Mouse (Mus musculus) ES-E14 (cell line): ENCODE measurements at regions not wholly inside any gene's neighbourhood (a gene's known extent, or its start where the extent isn't known, plus 50 kb on each side); places are given as distances from the start of the nearest gene placed in this dataset.

Source experiments
- DNase-seq: peaks from one replicate; pipeline ENCODE4 v3.0.0-alpha.2; 2013; ENCODE audit warnings: low read depth, low spot score
- H3K27ac ChIP-seq: 2 replicates; pipeline ENCODE4 v1.5.1; 2012; ENCODE audit warnings: low read depth, mild to moderate bottlenecking, low read length, moderate library complexity, mixed read lengths; ENCODE audit not compliant: poor library complexity, insufficient read depth, severe bottlenecking
- H3K36me3 ChIP-seq: 2 replicates; pipeline ENCODE4 v1.6.1; 2012; ENCODE audit warnings: mild to moderate bottlenecking, low read length, moderate library complexity, mixed read lengths; ENCODE audit not compliant: control insufficient read depth, poor library complexity, insufficient read depth, severe bottlenecking
- H3K4me1 ChIP-seq, 2 experiments: fragments of 150-350 bp in 1 of 2; sonication (generic) in 1 of 2; 2 replicates each; pipeline ENCODE4 v1.6.1; 2012; ENCODE audit warnings: low read length in 2 of 2, mild to moderate bottlenecking in 1 of 2, mixed read lengths in 1 of 2; ENCODE audit not compliant: control insufficient read depth in 2 of 2, insufficient read depth in 2 of 2, poor library complexity in 1 of 2
- H3K4me3 ChIP-seq, 2 experiments: fragments of 150-350 bp in 1 of 2; sonication (generic) in 1 of 2; 2 replicates each; pipeline ENCODE4 v1.5.1; 2012; ENCODE audit warnings: low read length in 2 of 2, low read depth in 1 of 2, mild to moderate bottlenecking in 1 of 2, mixed read lengths in 1 of 2; ENCODE audit not compliant: insufficient read depth in 1 of 2, poor library complexity in 1 of 2, severe bottlenecking in 1 of 2
- H3K9ac ChIP-seq: 2 replicates; pipeline ENCODE4 v1.6.1; 2012; ENCODE audit warnings: low read depth, mild to moderate bottlenecking, low read length, mixed read lengths; ENCODE audit not compliant: poor library complexity, insufficient read depth, severe bottlenecking
- H3K9me3 ChIP-seq: fragments of 150-350 bp; sonication (generic); 2 replicates; pipeline ENCODE4 v1.6.1; 2012; ENCODE audit warnings: low read depth, mild to moderate bottlenecking, low read length; ENCODE audit not compliant: control insufficient read depth, insufficient read depth
- CHD2 ChIP-seq: IDR thresholded peaks from 2 replicates; pipeline ENCODE4 v1.6.1; 2014; ENCODE audit warnings: mild to moderate bottlenecking, low read depth, low read length, inconsistent platforms
- HCFC1 ChIP-seq: IDR thresholded peaks from 2 replicates; pipeline ENCODE4 v1.6.1; 2012; ENCODE audit warnings: low read length, inconsistent platforms, borderline replicate concordance; ENCODE audit not compliant: insufficient read depth
- MAFK ChIP-seq: IDR thresholded peaks from 2 replicates; pipeline ENCODE4 v1.6.1; 2014; ENCODE audit warnings: mild to moderate bottlenecking, low read depth, low read length, inconsistent platforms; ENCODE audit not compliant: insufficient read depth
- ZC3H11A ChIP-seq: IDR thresholded peaks from 2 replicates; pipeline ENCODE4 v1.6.1; 2012; ENCODE audit warnings: low read depth, mild to moderate bottlenecking, inconsistent platforms, low read length, borderline replicate concordance
- ZNF384 ChIP-seq: IDR thresholded peaks from 2 replicates; pipeline ENCODE4 v1.6.1; 2012; ENCODE audit warnings: low read depth, low read length, inconsistent platforms
- in situ Hi-C, 2 experiments: fragments of 600-800 bp; cut with MboI; formaldehyde crosslinking; loops; one replicate each; pipeline ENCODE4 v1.15.1; 2025; ENCODE audit warnings: low sequenced_read_pairs in 2 of 2, inconsistent platforms in 1 of 2; ENCODE audit not compliant: unreplicated experiment in 2 of 2

DNA sequence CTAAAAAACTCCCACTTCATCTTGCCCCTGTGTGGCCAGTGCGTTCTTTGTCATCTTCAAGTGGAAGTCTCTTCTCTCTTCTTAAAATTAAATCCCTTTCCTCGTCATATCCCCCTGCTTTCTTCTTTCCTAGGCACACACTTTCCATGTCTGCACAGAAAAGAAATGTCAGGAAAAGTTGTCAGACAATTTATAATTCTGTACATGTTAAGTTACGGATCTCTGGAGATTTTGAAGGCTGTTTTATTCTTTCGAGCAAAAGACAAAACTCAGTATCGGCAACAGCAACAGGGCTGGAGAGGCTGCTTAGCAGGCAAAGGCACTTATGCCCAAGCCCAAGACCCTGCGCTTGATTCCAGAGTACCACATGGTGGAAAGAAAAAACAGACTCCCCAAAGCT lies 790.1 kb upstream of the Car8 start:
- Histone ChIP-seq H3K4me3 (no peak overlapping the region), H3K9me3 (no peaks in the 10 kb centered on the region), H3K9ac (no peak overlapping the region), H3K36me3 (no peaks in the 10 kb centered on the region), H3K4me1 (peaks cover 0 to 3% of the 10 kb centered on the region in 2 experiments; a peak in 2 of 4 replicates), H3K27ac (no peak overlapping the region)
- no peak for TF ChIP-seq ZNF384
- no peak for TF ChIP-seq ZC3H11A
- no peak for DNase-seq
- in situ Hi-C loops, result no loop called here

DNA sequence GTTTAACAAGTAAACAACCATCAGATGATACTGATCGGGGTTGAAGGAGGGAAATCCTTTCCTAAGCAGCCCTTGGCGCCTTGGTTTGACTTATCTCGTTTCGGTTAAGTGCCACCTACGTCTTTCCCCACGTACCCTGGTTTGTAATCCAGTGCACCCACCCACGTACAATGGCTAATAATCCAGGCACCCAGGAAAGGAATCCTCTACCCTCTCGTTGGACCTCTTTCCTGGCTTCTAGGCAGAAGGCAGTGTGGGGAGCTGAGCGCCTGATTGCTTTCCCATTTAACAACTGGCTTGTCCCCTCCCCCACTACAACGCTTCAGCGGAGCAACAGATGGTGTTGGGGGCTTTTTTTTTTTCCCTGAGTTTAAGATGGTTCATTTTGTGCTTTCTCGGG lies 789.6 kb upstream of the Car8 start:
- Histone ChIP-seq H3K9me3 (no peaks in the 10 kb centered on the region), H3K27ac (no peak overlapping the region), H3K9ac (no peak overlapping the region), H3K4me3 (no peak overlapping the region; a peak in 1 of 4 replicates), H3K4me1 (peaks cover 0 to 2% of the 10 kb centered on the region in 2 experiments; a peak in 2 of 4 replicates), H3K36me3 (no peaks in the 10 kb centered on the region)
- no peak for DNase-seq
- peak; percentile 65 for TF ChIP-seq ZNF384
- TF ChIP-seq CHD2, result no peak
- in situ Hi-C loops, result no loop called here

DNA sequence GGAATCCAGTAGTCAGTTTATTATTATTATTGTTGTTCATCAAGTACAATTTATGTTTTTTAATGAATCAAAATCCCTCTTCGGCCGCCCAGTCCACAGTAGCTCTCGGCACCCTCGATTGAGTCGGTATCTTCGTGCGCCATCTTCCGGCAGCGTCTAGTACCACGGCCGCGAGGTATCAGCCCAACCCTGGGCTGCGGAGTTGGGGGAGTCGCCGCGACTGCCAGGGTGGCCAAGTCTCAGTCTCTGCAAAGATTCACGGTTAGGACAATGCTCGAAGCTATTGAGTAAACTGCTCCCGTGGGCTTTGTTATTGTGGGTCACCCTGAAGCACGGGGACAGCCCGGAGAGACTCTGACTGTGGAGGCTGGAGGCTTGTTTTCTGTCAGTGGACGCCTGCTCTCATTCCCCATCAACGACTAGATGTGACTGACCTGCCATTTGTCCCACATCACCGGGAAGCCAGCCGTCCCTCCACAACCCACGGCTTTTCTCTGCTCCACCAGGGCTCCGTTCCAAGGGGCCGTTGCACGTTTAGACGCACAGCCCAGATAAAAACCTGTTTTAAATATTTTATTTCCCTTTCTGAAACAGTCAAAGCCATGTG lies 789.1 kb upstream of the Car8 start:
- Histone ChIP-seq H3K4me1 (peaks cover 0 to 2% of the 10 kb centered on the region in 2 experiments; a peak in 2 of 4 replicates), H3K27ac (no peak overlapping the region), H3K9ac (no peak overlapping the region; the same call in 1 of the 2 replicates), H3K36me3 (no peaks in the 10 kb centered on the region), H3K4me3 (peak overlapping the region; percentile 20 to 41; a peak in 2 of 4 replicates), H3K9me3 (no peaks in the 10 kb centered on the region)
- in situ Hi-C loops, result no loop called here
- peak; percentile 40 for DNase-seq
- TF ChIP-seq ZC3H11A, result peak; percentile 40; the same call in 1 of the 2 replicates
- TF ChIP-seq MAFK, result no peak

DNA sequence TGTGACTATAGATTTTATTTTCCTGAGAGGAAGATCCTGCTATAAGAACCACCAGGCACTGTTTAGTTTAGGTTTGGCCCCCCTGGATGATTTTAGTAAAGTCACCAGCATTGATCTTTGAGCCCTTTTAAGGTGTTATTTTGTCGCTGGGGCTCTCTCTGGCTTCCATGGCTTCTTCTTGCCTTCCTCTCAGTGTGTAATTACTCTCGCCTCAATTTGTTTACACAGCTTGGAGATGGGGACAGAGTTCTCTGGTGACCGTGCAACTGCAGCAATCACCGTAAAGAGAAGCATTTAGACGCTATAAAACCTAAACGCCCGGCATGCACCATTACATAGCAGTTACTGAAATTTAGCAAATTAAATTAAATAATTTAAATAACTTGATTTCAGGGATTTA lies 788.5 kb upstream of the Car8 start:
- Histone ChIP-seq H3K36me3 (no peaks in the 10 kb centered on the region), H3K27ac (no peak overlapping the region), H3K4me1 (peaks cover 0 to 2% of the 10 kb centered on the region in 2 experiments; a peak in 2 of 4 replicates), H3K9me3 (no peaks in the 10 kb centered on the region), H3K4me3 (no peak overlapping the region), H3K9ac (no peak overlapping the region)
- no peak for DNase-seq
- in situ Hi-C loops, result no loop called here
- no peak for TF ChIP-seq ZNF384
- no peak for TF ChIP-seq CHD2
- no peak for TF ChIP-seq ZC3H11A
- TF ChIP-seq MAFK, result no peak
- no peak for TF ChIP-seq HCFC1

DNA sequence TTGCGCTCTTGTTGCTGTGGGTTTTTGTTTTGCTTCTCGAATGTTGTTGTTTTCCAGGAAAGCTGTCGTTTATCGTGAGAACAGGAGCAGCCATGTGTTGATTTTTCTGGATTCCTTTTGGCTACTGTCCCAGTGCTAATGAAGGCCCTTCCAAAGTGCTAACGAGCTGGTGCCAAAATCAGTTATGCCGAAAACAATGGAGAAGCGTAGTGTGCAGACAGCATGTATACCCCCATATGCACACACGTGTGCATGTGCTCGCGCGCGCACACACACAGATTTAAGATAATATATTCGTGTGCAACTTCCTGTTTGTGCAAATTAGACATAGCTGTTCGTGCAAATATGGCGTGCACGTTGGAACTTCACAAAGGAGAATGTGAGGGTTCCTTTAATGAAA lies 788.0 kb upstream of the Car8 start:
- in situ Hi-C loops, result no loop called here
- no peak for DNase-seq
- Histone ChIP-seq H3K4me1 (peaks cover 0 to 2% of the 10 kb centered on the region in 2 experiments; a peak in 2 of 4 replicates), H3K27ac (no peak overlapping the region), H3K36me3 (no peaks in the 10 kb centered on the region), H3K9me3 (no peaks in the 10 kb centered on the region), H3K9ac (no peak overlapping the region), H3K4me3 (no peak overlapping the region)
- TF ChIP-seq MAFK (no peak), CHD2 (no peak), ZNF384 (no peak), HCFC1 (no peak), ZC3H11A (no peak)
